Mouse (Mus musculus): ENCODE data around the gene Gm3336. TPM values are rescaled to one million over a fixed set of nuclear protein-coding genes. Genes with fewer than 3 reads are reported as not detected.

Gene Gm3336
- total and polyA plus RNA-seq, 3 experiments = 0.25 to 0.49 TPM; not detected in 1

DNA sequence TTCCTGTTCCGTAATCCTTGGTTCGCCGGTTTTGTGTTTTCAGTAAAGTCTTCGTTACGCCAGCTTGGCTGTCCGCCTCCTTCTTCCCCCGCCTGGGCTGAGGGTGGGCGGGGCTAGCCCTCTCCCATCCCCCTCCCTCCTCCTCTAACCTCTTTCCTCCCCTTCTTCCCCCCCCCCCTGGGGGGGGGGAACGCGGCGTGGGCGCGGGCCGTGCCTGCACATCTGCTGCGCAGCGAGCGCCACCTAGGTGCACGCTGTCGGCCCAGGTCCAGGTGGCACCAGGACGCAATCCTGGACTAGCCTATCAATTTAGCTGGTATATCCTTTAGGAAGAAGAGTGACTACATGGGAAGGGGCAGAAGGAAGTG is 17.8 kb upstream of the Gm3336 start (continued):
- peak; percentile 61 for TF ChIP-seq NRF1 (IDR thresholded peaks at IDR 0.05; ENCODE audit: low read depth, low read length)
- TF ChIP-seq USF2 (conservative IDR thresholded peaks at IDR 0.05; ENCODE audit: low read depth, low read length) = no peak
- TF ChIP-seq MXI1 (IDR thresholded peaks at IDR 0.05; ENCODE audit: low read depth, low read length) = peak; percentile 85
- peak; percentile 47; the same call in 1 of the 2 replicates for TF ChIP-seq MEF2A (IDR thresholded peaks at IDR 0.05; ENCODE audit: borderline replicate concordance, low read depth, low read length)

DNA sequence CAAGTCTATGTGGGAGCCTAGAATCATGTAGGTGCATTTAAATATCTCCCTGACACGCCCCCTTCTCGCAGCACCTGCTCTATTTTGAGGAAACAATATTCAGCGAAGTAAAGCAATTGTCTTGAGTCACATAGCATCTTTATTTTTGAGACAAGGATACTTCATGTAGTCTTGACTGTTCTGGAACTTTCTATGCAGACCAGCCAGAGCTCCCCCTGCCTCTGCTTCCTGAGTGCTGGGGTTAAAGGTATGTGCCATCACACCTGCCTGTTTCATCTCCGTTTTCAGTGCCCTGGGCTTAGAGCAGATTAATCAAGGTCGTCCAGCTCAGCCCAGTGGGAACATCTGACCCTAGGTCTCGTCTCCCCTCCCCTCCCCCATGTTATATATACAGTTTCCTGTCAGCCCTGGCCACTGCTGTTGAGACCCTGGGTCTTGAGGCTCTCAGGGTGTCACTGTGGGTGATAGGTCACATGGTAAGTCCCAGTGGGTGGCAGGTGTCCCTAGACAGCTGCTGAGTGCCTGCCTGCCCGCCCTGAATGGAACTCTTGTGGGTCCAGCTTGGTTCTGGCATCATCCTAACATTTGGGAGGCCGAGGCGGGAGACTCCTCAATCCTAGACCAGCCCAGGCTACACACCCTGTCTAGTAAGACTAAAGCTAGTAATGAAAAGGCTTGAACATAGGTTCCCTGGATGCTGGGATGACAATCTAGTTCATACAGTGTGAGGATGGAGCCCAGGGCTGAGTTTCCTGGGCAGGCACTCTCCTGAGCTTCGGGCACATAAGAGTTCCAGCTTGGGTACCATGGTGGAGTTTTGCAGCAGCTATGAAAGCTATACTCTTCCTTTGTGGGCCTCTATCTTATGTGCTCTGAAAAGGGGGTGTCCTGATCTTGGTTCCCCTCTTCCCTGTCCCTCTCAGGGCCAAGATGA is 17.0 kb upstream of the Gm3336 start:
- DNase-seq (ENCODE audit: extremely low read depth) = peak; percentile 37
- dilution Hi-C loops (cut with MboI; ENCODE audit: extremely low pct_ligation_motif_present, extremely low pct_unique_long_range_greater_than_20kb, low sequenced_read_pairs) (no loop called here), in situ Hi-C loops (cut with MboI; ENCODE audit: low pct_ligation_motif_present, low pct_unique_long_range_greater_than_20kb, low sequenced_read_pairs) (no loop called here)
- H3K27me3 ChIP-seq (replicated peaks) = no peaks in the 10 kb centered on the region
- no peaks in the 10 kb centered on the region for H3K9me3 ChIP-seq (replicated peaks; ENCODE audit: low read length)
- H3K27ac ChIP-seq (ENCODE audit: insufficient read depth, low read depth) = peak overlapping the region; percentile 1; the same call in 1 of the 2 replicates
- H3K9ac ChIP-seq (ENCODE audit: insufficient read depth, low read depth) = peak overlapping the region; percentile 65
- H3K4me1 ChIP-seq (ENCODE audit: control insufficient read depth in 1 of 2, insufficient read depth in 2 of 2) = peaks cover 8 to 36% of the 10 kb centered on the region in 2 experiments
- peak overlapping the region; percentile 86 for H3K4me2 ChIP-seq (ENCODE audit: insufficient read depth, low read depth, poor library complexity, severe bottlenecking)
- no peak for TF ChIP-seq CHD1 (IDR thresholded peaks at IDR 0.05; ENCODE audit: low read depth, low read length)
- TF ChIP-seq ZMIZ1 (IDR thresholded peaks at IDR 0.05; ENCODE audit: low read depth, low read length) = peak; percentile 18
- 0 out of 2 replicates have a peak, but pooled peaks have one; percentile 16 for TF ChIP-seq HCFC1 (IDR thresholded peaks at IDR 0.05; ENCODE audit: low read depth, low read length)
- TF ChIP-seq POLR2A (IDR thresholded peaks at IDR 0.05; ENCODE audit: low read depth, low read length) = peak; percentile 55; the same call in 1 of the 2 replicates
- TF ChIP-seq SMC3 (IDR thresholded peaks at IDR 0.05; ENCODE audit: low read depth, low read length) = no peak; the same call in 1 of the 2 replicates
- TF ChIP-seq POLR2AphosphoS2 (IDR thresholded peaks at IDR 0.05; ENCODE audit: low read depth, low read length) = peak; percentile 79
- TF ChIP-seq CHD2 (IDR thresholded peaks at IDR 0.05; ENCODE audit: low read length) = 0 out of 2 replicates have a peak, but pooled peaks have one; percentile 29
- TF ChIP-seq MAX (IDR thresholded peaks at IDR 0.05; ENCODE audit: low read length) = 0 out of 2 replicates have a peak, but pooled peaks have one; percentile 21
- TF ChIP-seq ETS1 (conservative IDR thresholded peaks at IDR 0.05; ENCODE audit: low read depth, low read length) = 0 out of 2 replicates have a peak, but pooled peaks have one; percentile 24
- peak overlapping the region; percentile 80 to 99 (median 82) for H3K4me3 ChIP-seq (replicated peaks in 1 of 3; ENCODE audit: low read depth in 2 of 3, low read length in 2 of 3, poor library complexity in 1 of 3)
- H3K79me2 ChIP-seq (replicated peaks; ENCODE audit: control insufficient read depth, extremely low read depth, insufficient read depth, poor library complexity, severe bottlenecking) = peaks cover 23% of the 10 kb centered on the region
- H3K36me3 ChIP-seq (replicated peaks in 1 of 2; ENCODE audit: control insufficient read depth in 1 of 2, insufficient read depth in 1 of 2, low read length in 1 of 2) = peaks cover 0 to 31% of the 10 kb centered on the region in 2 experiments

DNA sequence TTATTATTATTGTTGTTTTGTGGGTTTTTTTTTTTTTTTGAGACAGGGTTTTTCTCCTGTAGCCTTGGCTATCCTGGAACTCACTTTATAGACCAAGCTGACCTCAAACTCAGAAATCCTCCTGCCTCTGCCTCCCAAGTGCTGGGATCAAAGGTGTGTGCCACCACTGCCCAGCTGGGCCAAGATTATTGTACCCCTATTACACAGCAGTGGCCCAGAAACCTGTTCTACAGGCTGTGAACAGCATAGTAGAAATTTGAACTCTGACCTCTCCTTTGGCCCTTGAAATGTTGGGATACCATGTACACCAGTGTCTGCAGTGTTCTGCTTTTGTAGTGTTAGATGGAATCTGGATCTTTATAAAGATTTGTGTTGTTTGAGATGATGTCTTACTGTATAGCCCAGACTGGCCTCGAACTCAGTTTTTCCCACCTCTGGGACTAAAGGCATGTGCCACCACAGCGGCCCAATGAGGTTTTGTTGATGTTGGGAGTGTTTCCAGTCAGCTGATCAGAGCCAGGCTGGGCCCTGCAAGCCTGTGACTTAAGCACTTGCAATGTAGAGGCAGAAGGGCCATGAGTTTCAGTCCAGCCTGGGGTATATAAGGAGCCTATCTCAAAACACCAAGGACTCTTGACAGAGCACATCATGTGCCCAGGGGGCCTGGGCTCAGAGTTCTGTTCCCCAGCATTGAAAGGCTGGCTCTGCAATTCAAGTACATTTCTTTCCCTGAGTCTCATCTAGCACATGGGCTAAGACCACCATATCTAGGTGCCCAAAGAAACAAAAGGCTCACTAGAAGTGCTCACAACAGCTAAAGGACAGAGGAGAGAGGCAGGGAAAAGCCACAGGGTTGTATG is 16.1 kb upstream of the Gm3336 start:
- H3K36me3 ChIP-seq (replicated peaks in 1 of 2; ENCODE audit: control insufficient read depth in 1 of 2, insufficient read depth in 1 of 2, low read length in 1 of 2) = peaks cover 0 to 31% of the 10 kb centered on the region in 2 experiments
- peaks cover 8 to 32% of the 10 kb centered on the region in 2 experiments for H3K4me1 ChIP-seq (ENCODE audit: control insufficient read depth in 1 of 2, insufficient read depth in 2 of 2)
- no peak for DNase-seq (ENCODE audit: extremely low read depth)
- peak overlapping the region; percentile 86 for H3K4me2 ChIP-seq (ENCODE audit: insufficient read depth, low read depth, poor library complexity, severe bottlenecking)
- H3K4me3 ChIP-seq (replicated peaks in 1 of 3; ENCODE audit: low read depth in 2 of 3, low read length in 2 of 3, poor library complexity in 1 of 3) = no peak overlapping the region
- dilution Hi-C loops (cut with MboI; ENCODE audit: extremely low pct_ligation_motif_present, extremely low pct_unique_long_range_greater_than_20kb, low sequenced_read_pairs) = no loop called here
- in situ Hi-C loops (cut with MboI; ENCODE audit: low pct_ligation_motif_present, low pct_unique_long_range_greater_than_20kb, low sequenced_read_pairs) = no loop called here
- no peak overlapping the region for H3K27ac ChIP-seq (ENCODE audit: insufficient read depth, low read depth)
- TF ChIP-seq MAX (IDR thresholded peaks at IDR 0.05; ENCODE audit: low read length) (peak; percentile 44; the same call in 1 of the 2 replicates), TCF12 (IDR thresholded peaks at IDR 0.05; ENCODE audit: low read depth, low read length) (no peak), BHLHE40 (IDR thresholded peaks at IDR 0.05; ENCODE audit: low read depth, low read length) (0 out of 2 replicates have a peak, but pooled peaks have one; percentile 8), POLR2A (IDR thresholded peaks at IDR 0.05; ENCODE audit: low read depth, low read length) (no peak)
- H3K27me3 ChIP-seq (replicated peaks) = no peaks in the 10 kb centered on the region
- no peak overlapping the region for H3K9ac ChIP-seq (ENCODE audit: insufficient read depth, low read depth)
- H3K9me3 ChIP-seq (replicated peaks; ENCODE audit: low read length) = no peaks in the 10 kb centered on the region
- H3K79me2 ChIP-seq (replicated peaks; ENCODE audit: control insufficient read depth, extremely low read depth, insufficient read depth, poor library complexity, severe bottlenecking) = peaks cover 23% of the 10 kb centered on the region

All from CH12.LX (cell line).